Mouse (Mus musculus) hindbrain, postnatal 0 days (tissue): Measurements from ENCODE around the gene Vat1l. TPM values are rescaled to one million over a fixed set of nuclear protein-coding genes. Genes with fewer than 3 reads are reported as not detected.

Source experiments
- ATAC-seq: fragments of 200-750 bp; cut with Nextera tagmentation; 2 replicates; pipeline ENCODE4 v1.8.0; 2017; ENCODE audit warnings: mild to moderate bottlenecking, moderate TSS enrichment, moderate library complexity
- DNase-seq: peaks from one replicate; pipeline ENCODE4 v3.0.0-alpha.2; 2015; ENCODE audit warnings: low spot score
- H3K27ac ChIP-seq: fragments of 300-500 bp; sonication (generic); 2 replicates; pipeline ENCODE4 v1.5.1; 2014; ENCODE audit warnings: mild to moderate bottlenecking
- H3K27me3 ChIP-seq: fragments of 300-500 bp; sonication (generic); 2 replicates; pipeline ENCODE4 v1.6.1; 2014; ENCODE audit warnings: low read length, mixed read lengths; ENCODE audit not compliant: insufficient read depth
- H3K36me3 ChIP-seq: fragments of 300-500 bp; sonication (generic); 2 replicates; pipeline ENCODE4 v1.6.1; 2014; ENCODE audit warnings: low read length, mixed read lengths; ENCODE audit not compliant: insufficient read depth
- H3K4me1 ChIP-seq: fragments of 300-500 bp; sonication (generic); 2 replicates; pipeline ENCODE4 v1.6.1; 2014; ENCODE audit warnings: antibody characterized with exemption, low read length, mixed read lengths; ENCODE audit not compliant: insufficient read depth
- H3K4me2 ChIP-seq: fragments of 300-500 bp; sonication (generic); 2 replicates; pipeline ENCODE4 v1.6.1; 2014; ENCODE audit warnings: low read depth, mild to moderate bottlenecking, low read length, moderate library complexity, mixed read lengths
- H3K4me3 ChIP-seq: fragments of 300-500 bp; sonication (generic); 2 replicates; pipeline ENCODE4 v1.5.1; 2014; ENCODE audit warnings: low read length
- H3K9ac ChIP-seq: fragments of 300-500 bp; sonication (generic); replicated peaks from 2 replicates; pipeline ENCODE4 v1.6.1; 2014; ENCODE audit warnings: mild to moderate bottlenecking, low read length, moderate library complexity, mixed read lengths
- H3K9me3 ChIP-seq: fragments of 300-500 bp; sonication (generic); 2 replicates; pipeline ENCODE4 v1.6.1; 2016; ENCODE audit warnings: low read length, mixed read lengths
- CTCF ChIP-seq: IDR thresholded peaks from 2 replicates; pipeline ENCODE4 v1.5.1; 2016; ENCODE audit warnings: antibody characterized with exemption, control low read depth, low read depth
- WGBS: fragments of 180-500 bp; shearing (Covaris S2); extraction: QIAGEN DNeasy Blood & Tissue Kit; methylation state at CpG from one replicate; pipeline ENCODE4 v1.1.7; 2014; 5-methylcytosine and 5-hydroxymethylcytosine counted together
- polyA plus RNA-seq: library from polyadenylated mRNA; unstranded; fragments of >200 nt; fragmentation: Nextera tagmentation; extraction: Ambion mirVana; gene quantifications from 2 replicates; pipeline ENCODE4 v1.2.1, GENCODE M21; 2015
- total RNA-seq: library from RNA; depleted of rRNA; stranded (reverse); fragments of >200 nt; gene quantifications from 2 replicates; pipeline ENCODE4 v1.2.3, GENCODE M21; 2014

Vat1l gene
- total and polyA plus RNA-seq, 2 experiments from 2014 or later = 74.0 to 175 TPM

- ATAC-seq (no peak), DNase-seq (no peak)
- no peak for TF ChIP-seq CTCF
- no peak overlapping the region for H3K9ac ChIP-seq
- H3K4me1 ChIP-seq = no peaks in the 10 kb centered on the region
- 75% methylated on average over 6 of the region's 6 CpGs for WGBS
- no peaks in the 10 kb centered on the region for H3K9me3 ChIP-seq
- no peak overlapping the region for H3K4me2 ChIP-seq
- no peak overlapping the region for H3K4me3 ChIP-seq
- no peaks in the 10 kb centered on the region for H3K27me3 ChIP-seq
- H3K27ac ChIP-seq = no peak overlapping the region
- peaks cover 14% of the 10 kb centered on the region for H3K36me3 ChIP-seq
Observed at GRCm38 (mm10) chr8:114374390-114374789, 169.0 kb downstream of the Vat1l start.

GRCm38 (mm10) chr8:114384189-114384588 is 178.8 kb downstream of the Vat1l start:
- no peak for TF ChIP-seq CTCF
- H3K4me1 ChIP-seq = no peaks in the 10 kb centered on the region
- no peaks in the 10 kb centered on the region for H3K9me3 ChIP-seq
- no peak overlapping the region for H3K4me2 ChIP-seq
- no peak overlapping the region for H3K4me3 ChIP-seq
- H3K9ac ChIP-seq = no peak overlapping the region
- no peaks in the 10 kb centered on the region for H3K27me3 ChIP-seq
- no peak overlapping the region for H3K27ac ChIP-seq
- ATAC-seq (no peak), DNase-seq (no peak)
- H3K36me3 ChIP-seq = no peaks in the 10 kb centered on the region
- WGBS = 64% methylated on average over 3 of the region's 3 CpGs

- WGBS = 88% methylated on average over 4 of the region's 4 CpGs
- Histone ChIP-seq H3K27me3 (no peaks in the 10 kb centered on the region), H3K9me3 (no peaks in the 10 kb centered on the region), H3K4me1 (no peaks in the 10 kb centered on the region), H3K27ac (no peak overlapping the region), H3K36me3 (no peaks in the 10 kb centered on the region), H3K9ac (no peak overlapping the region), H3K4me2 (no peak overlapping the region), H3K4me3 (no peak overlapping the region)
- no peak for ATAC-seq
- DNase-seq = no peak
- TF ChIP-seq CTCF = no peak
Observed at GRCm38 (mm10) chr8:114387494-114387893, 182.1 kb downstream of the Vat1l start.

- no peaks in the 10 kb centered on the region for H3K4me1 ChIP-seq
- peak; percentile 60 for TF ChIP-seq CTCF
- ATAC-seq = no peak
- no peak overlapping the region for H3K4me3 ChIP-seq
- H3K27ac ChIP-seq = no peak overlapping the region
- no peaks in the 10 kb centered on the region for H3K36me3 ChIP-seq
- peak; percentile 12 for DNase-seq
- no peaks in the 10 kb centered on the region for H3K27me3 ChIP-seq
- H3K9ac ChIP-seq = no peak overlapping the region
- no peaks in the 10 kb centered on the region for H3K9me3 ChIP-seq
- no peak overlapping the region for H3K4me2 ChIP-seq
- WGBS = 90% methylated on average over 11 of the region's 13 CpGs
Observed at GRCm38 (mm10) chr8:114390465-114391254, 185.2 kb downstream of the Vat1l start.

GRCm38 (mm10) chr8:114398326-114398725 is 192.9 kb downstream of the Vat1l start:
- WGBS = 84% methylated on average over 5 of the region's 5 CpGs
- Histone ChIP-seq H3K27me3 (no peaks in the 10 kb centered on the region), H3K27ac (no peak overlapping the region), H3K36me3 (no peaks in the 10 kb centered on the region), H3K4me1 (no peaks in the 10 kb centered on the region), H3K4me3 (no peak overlapping the region), H3K9me3 (no peaks in the 10 kb centered on the region), H3K4me2 (no peak overlapping the region), H3K9ac (no peak overlapping the region)
- no peak for TF ChIP-seq CTCF
- DNase-seq = no peak
- ATAC-seq = no peak

- Histone ChIP-seq H3K4me2 (no peak overlapping the region), H3K4me3 (no peak overlapping the region), H3K9ac (no peak overlapping the region), H3K4me1 (no peaks in the 10 kb centered on the region), H3K27ac (no peak overlapping the region), H3K9me3 (no peaks in the 10 kb centered on the region), H3K36me3 (no peaks in the 10 kb centered on the region), H3K27me3 (no peaks in the 10 kb centered on the region)
- WGBS = 90% methylated on average over 5 of the region's 5 CpGs
- DNase-seq = no peak
- no peak for TF ChIP-seq CTCF
- no peak for ATAC-seq
Observed at GRCm38 (mm10) chr8:114399273-114399672, 193.9 kb downstream of the Vat1l start.

GRCm38 (mm10) chr8:114401679-114402078 is 196.3 kb downstream of the Vat1l start:
- Histone ChIP-seq H3K9ac (no peak overlapping the region), H3K4me1 (no peaks in the 10 kb centered on the region), H3K4me2 (no peak overlapping the region), H3K27ac (no peak overlapping the region), H3K27me3 (no peaks in the 10 kb centered on the region), H3K9me3 (no peaks in the 10 kb centered on the region), H3K4me3 (no peak overlapping the region), H3K36me3 (no peaks in the 10 kb centered on the region)
- 54% methylated on average over 7 of the region's 7 CpGs for WGBS
- ATAC-seq = no peak
- TF ChIP-seq CTCF = no peak
- peak; percentile 29 for DNase-seq
